Mouse (Mus musculus): ENCODE data around the gene Copa. TPM values are rescaled to one million over a fixed set of nuclear protein-coding genes. Genes with fewer than 3 reads are reported as not detected.

Copa gene
- total RNA-seq (2021) = 100 to 1,000 TPM; 143 to 144 TPM

DNA sequence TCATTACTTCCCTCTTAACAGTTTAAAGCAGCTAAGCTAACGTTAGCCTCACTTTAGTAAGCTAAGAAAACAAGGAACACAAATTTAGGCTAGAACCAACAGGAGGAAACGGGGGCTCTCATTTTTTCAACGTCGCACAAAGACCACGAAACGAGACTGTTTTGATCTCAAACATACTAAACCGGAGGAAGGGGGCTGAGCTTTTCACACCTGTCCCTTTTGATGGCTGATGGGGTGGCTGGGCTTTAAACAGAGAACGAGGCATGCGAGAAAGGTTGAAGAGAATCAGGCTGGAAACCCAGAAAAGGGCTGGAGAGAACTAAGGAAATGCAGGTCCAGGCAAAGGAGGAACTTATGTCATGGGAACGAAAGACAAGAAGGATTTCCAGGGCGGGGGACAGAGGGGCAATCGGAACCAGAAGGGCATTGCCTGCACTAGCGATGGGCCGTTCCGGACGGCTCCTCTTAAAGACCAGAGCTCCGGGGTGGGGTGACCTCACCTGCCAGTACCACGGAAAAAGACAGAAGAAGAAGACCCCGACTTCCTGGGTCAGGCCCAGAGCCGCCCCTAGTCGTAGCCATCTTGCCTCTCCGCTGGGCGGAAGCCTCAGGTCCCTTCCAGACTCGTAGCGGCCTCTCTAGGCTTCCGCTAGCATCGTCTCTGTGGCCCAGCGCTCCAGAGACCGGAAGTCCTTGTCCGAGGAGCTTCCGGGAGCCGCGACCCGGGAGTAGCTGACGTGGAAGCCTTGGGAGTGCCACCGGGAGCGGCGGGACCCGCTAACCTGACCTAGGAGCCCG lies at the start of gene Copa, which contains the start of gene Ncstn:
TSS of gene Copa (plus strand) at position 429 of the 798 bp plus-strand sequence.
TSS of gene Ncstn (minus strand) at position 695 of the 798 bp plus-strand sequence.
- peak; percentile 93 for DNase-seq (ENCODE audit: low spot score in 2 of 2)
- intact Hi-C loops (cut with DNase I) = no loop called here

DNA sequence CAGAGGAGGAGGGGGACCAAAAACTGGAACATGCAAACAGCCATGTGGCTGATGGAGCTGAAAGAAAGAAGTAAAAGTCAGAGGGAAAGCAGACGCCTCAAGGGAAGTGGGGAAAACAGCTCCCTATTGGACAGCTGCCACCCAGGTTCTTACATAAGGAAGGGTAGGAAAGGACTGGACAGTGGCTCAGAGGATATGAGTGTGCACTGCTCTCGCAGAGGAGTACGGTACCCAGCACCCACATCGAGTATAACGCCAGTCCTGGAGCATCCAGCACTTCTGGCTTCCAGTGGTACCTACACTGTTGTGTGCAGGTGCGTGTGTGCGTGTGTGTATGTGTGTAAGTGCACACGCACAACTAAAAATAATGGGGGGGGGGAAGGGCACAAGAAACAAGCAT lies 35.9 kb upstream of the Copa start:
- intact Hi-C loops (cut with DNase I) = no loop called here
- no peak for DNase-seq (ENCODE audit: low spot score in 2 of 2)

DNA sequence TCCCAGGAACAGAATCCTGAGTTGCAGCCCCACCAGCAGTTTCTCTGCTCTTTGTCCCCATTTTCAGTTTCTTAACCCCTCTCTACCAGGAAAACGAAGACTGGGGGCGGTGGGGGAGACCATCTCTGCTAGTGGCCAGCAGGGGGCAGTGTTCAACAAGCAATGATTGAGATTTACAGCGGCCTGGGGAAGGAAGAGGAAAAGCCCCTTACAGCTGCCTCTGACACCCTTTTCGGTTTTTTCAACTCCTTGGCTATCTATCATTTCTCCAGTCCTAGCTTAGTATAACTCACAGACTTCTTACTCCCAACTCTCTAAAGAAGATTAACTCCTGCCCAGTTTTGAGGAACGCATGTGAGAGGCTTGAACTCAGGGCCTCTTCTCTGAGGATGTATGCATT lies 35.4 kb upstream of the Copa start:
- intact Hi-C loops (cut with DNase I) = no loop called here
- DNase-seq (ENCODE audit: low spot score in 2 of 2) = peak; percentile 59 to 62

DNA sequence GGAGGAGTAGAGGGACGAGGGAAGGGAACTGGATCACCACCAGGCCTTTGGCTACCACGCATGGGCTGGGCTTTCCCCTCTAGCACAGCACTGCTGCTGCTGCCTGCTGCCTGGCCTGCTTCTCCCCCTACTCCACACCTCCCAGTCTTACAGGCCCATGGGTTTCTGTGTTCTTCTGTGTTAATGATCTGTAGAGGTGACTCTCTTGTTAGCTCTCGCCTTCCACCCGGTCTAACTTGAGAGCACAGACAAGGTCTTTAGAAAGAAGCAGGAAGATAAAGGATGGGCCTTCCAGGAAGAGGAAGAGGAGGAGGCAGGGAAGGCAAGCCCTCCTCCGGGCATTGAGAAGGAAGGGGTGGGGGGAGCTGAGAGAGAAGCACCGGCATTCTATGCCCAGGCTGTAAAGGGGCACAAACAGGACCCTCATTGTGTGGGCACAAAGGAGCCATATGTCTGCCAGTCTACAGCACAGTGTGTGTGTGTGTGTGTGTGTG lies 34.0 kb upstream of the Copa start:
- no peak for DNase-seq (ENCODE audit: low spot score in 2 of 2)
- intact Hi-C loops (cut with DNase I) = no loop called here

DNA sequence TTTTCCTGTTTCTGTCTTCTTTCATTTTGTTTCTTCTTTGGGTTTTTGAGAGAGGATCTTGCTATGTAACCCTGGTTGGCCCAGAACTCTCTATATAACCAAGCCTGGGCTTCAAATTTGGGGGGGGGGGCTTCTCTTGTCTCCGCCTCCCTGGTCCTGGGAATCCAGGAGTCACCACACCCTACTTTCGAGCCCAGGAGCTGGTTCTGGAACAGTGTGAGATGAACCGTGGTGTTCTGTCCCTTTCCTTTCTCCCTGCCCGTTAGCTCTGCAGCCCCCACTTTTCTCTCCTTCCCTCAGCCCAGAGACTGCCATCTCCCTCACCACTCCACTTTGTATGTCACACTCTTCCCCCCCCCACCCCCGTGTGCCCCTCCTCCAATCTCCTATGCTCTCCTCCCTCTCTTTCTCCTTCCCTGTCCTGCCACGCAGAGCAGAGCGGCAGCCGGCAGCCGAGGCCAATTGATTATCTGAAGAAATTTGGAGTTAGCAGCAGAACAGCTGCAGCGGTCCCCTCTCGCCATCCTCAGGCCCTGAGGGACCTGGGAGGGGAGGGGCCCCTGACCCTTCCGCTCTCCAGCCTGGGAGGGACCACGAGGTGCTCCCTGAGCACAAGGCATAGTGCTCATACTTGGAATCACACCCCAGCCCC lies 33.1 kb upstream of the Copa start:
- DNase-seq (ENCODE audit: low spot score in 2 of 2) = no peak
- intact Hi-C loops (cut with DNase I) = no loop called here

GRCm38 (mm10) chr1:172052766-172053279 lies 29.5 kb upstream of the Copa start:
- intact Hi-C loops (cut with DNase I) = no loop called here
- DNase-seq (ENCODE audit: low spot score in 2 of 2) = no peak

GRCm38 (mm10) chr1:172053541-172054440 lies 28.5 kb upstream of the Copa start:
- DNase-seq (ENCODE audit: low spot score in 2 of 2) = peak in 1 of 2 experiments; percentile 43
- intact Hi-C loops (cut with DNase I) = no loop called here

GRCm38 (mm10) chr1:172056251-172056650 lies 26.1 kb upstream of the Copa start:
- intact Hi-C loops (cut with DNase I) = no loop called here
- peak in 1 of 2 experiments; percentile 52 for DNase-seq (ENCODE audit: low spot score in 2 of 2)

DNA sequence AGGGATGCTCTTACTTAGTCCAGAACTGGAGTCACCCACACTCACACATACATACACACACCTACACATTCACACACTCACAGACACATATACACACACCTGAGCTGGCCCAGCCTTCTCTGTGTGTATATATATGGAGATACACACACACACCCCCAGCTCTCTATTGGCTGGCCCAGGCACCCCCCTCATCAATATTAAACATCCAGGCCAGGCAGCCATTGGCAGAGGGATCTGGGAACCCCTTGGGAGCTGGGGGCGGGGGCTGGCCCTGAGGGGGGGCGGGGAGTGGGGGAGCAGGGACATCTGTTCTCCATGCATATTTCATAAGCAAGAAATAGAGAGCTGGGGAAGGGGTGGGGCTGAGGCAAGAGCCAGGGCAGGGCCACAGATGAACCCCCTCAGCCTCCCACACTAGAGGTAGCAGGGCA lies 24.8 kb upstream of the Copa start, which contains the start of gene Nhlh1:
TSS of gene Nhlh1 (minus strand) at position 83 of the 431 bp plus-strand sequence.
- DNase-seq (ENCODE audit: low spot score in 2 of 2) = peak in 1 of 2 experiments; percentile 30
- intact Hi-C loops (cut with DNase I) = no loop called here

DNA sequence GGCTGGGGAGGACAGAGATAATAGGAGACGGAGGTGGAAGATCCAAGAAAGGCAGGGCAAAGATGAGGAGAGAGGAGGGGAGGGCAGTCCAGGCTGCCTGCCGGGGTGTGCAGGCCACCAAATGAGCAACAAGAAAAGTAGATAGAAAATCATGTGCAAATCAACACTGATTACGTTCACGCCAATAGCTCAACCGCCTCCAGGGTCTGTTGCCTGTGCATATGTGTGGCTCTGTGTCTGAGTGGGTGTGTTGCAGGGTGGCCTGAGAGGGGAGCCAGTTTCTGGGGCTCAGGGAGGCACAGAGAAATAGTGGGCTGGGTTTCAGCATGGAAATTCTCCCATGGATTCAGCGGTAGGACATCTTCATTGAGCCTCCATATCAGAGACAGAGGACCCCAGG lies 24.0 kb upstream of the Copa start:
- intact Hi-C loops (cut with DNase I) = no loop called here
- DNase-seq (ENCODE audit: low spot score in 2 of 2) = no peak

DNA sequence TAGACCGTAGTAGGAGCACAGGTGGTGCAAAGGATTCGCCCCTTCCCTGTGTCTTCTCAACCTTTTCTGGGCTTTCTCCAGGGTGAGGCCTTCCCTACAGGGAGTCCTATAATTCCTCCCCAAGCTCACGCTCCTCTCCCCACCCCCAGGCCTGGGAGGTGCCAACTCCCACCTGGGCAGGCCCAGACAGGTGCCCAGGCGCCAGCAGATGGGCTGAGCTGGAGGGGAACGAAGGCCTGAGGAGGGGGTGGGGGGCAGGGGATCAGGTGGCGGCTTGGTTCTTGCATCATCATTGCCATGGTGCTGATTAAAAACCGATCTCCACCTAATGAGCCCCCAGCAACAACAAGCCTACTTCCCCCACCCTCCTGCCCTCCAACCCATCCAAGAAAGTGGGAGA lies 23.5 kb upstream of the Copa start:
- intact Hi-C loops (cut with DNase I) = no loop called here
- DNase-seq (ENCODE audit: low spot score in 2 of 2) = no peak

GRCm38 (mm10) chr1:172060659-172061058 lies 21.7 kb upstream of the Copa start:
- DNase-seq (ENCODE audit: low spot score in 2 of 2) = no peak
- intact Hi-C loops (cut with DNase I) = no loop called here

- no peak for DNase-seq (ENCODE audit: low spot score in 2 of 2)
- intact Hi-C loops (cut with DNase I) = no loop called here
Observed at GRCm38 (mm10) chr1:172061217-172061616, 21.1 kb upstream of the Copa start.

DNA sequence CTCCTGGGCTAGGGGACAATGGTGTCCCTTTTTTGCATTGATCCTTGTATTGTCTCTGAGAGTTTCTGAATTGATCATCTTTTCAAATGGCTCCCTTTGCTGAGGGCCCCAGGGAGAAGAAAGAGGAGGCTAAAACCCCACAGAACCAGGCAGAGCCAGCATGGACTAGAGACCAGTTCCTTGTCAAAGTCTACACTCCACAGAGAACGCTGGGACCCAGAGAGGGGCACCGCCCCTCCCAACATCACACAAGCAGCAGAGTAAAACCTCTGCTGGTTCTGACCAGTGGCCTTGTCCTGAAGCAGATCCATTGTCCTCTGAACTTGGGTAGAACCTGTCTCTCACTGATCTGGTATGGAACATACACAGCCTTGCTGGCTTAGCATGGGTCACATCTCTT lies 20.2 kb upstream of the Copa start:
- intact Hi-C loops (cut with DNase I) = no loop called here
- no peak for DNase-seq (ENCODE audit: low spot score in 2 of 2)

DNA sequence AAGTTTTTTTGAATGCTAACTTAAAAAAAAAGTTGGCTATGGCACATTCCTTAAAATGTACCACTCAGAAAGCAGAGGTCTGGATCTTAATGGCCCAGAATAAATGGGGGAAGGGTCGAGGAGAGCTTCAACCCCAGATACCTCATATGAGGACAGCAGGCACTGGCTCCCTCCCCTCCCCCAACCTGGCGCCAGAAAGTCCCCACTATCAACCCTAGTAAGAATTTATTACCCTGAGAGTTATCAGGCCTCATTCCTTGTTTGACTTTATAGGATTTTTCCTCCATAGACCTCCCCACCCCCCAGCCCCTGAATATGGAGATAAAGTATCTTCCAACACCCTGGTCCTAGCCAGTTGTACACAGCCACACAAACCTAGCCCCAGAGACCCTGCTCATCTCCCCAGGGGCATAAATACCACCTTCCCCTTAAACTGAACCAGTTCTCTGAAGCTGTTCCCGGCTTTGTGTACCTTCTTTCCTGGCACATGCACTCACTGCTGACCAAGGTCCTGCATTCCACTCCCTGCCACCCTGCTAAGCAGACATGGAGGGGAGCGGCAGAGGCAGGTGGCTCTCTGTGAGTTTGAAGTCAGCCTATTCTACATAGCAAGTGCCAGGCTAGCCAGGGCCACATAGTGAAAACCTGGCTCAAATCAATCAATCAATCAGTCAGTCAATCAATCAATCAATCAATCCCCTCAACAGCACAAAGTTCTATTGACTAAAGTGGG lies 18.9 kb upstream of the Copa start:
- intact Hi-C loops (cut with DNase I) = no loop called here
- DNase-seq (ENCODE audit: low spot score in 2 of 2) = no peak

GRCm38 (mm10) chr1:172064613-172065141 lies 17.7 kb upstream of the Copa start:
- intact Hi-C loops (cut with DNase I) = no loop called here
- no peak for DNase-seq (ENCODE audit: low spot score in 2 of 2)

GRCm38 (mm10) chr1:172070227-172070626 lies 12.1 kb upstream of the Copa start:
- intact Hi-C loops (cut with DNase I) = no loop called here
- DNase-seq (ENCODE audit: low spot score in 2 of 2) = no peak

GRCm38 (mm10) chr1:172071556-172071955 lies 10.8 kb upstream of the Copa start:
- DNase-seq (ENCODE audit: low spot score in 2 of 2) = no peak
- intact Hi-C loops (cut with DNase I) = no loop called here

GRCm38 (mm10) chr1:172072604-172073003 lies 9.7 kb upstream of the Copa start:
- DNase-seq (ENCODE audit: low spot score in 2 of 2) = no peak
- intact Hi-C loops (cut with DNase I) = no loop called here

Data from left cerebral cortex, postnatal 36 days (tissue).